Mouse (Mus musculus): Measurements from ENCODE around the gene 4930470P17Rik.

The 4930470P17Rik gene

DNA sequence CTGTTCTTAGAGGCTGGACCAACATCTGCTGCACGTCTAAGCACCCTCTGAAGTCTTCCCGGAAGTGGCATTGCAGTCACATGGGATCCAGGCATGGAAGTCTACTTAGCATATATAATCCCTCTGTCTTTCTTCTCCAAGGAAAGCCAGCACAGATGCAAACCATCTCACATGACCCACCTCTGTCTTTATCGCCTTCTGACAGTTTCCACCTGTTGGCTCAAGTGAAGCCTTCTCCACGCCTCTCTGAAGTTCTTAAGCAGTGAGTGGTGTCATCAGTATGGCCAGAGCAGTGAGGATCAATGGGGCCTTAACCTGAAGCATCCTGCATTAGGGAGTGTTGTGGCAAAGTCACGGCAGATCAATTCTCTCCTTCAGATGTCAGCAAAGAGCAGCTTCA is 23.2 kb downstream of the 4930470P17Rik start:
- DNase-seq (ENCODE audit: low read depth): no peak

DNA sequence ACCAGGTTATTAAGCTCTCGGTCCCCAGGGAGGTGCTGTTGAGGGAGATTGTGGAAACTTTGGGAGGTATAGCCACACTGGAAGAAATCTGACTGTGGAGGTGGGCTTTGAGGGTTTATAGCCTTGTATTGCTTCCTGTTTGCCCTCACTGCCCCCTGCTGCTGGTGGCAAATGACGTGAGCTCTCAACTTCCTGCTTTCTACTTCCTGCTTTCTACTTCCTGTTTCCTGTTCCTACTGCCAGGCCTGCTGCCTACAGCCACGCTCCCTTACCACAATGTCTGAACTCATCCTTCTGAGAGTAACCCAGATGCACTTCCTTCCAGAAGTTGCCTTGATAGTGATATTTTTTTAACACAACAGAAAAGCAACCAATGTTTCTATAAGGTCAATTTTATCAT is 24.3 kb downstream of the 4930470P17Rik start:
- no peak for DNase-seq (ENCODE audit: low read depth)

DNA sequence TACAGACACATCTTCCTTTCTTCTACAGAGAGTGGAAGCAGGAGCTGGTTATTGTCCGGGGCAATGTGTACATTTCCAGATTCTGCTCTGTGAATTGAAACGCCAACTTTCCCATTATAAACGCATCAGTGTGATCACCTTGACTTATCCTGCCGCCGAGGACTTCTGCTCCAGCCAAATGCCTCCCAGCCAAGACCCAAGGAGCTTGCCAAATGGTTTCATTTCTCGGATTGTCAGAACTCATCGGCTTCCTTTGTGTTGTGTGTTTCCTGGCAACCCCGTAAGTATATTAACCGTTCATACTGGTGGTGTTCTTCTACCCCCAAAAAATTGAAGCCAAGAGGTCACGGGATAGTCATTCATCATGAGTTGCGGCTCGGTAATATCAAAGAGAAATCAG is 25.7 kb downstream of the 4930470P17Rik start:
- no peak for DNase-seq (ENCODE audit: low read depth)

DNA sequence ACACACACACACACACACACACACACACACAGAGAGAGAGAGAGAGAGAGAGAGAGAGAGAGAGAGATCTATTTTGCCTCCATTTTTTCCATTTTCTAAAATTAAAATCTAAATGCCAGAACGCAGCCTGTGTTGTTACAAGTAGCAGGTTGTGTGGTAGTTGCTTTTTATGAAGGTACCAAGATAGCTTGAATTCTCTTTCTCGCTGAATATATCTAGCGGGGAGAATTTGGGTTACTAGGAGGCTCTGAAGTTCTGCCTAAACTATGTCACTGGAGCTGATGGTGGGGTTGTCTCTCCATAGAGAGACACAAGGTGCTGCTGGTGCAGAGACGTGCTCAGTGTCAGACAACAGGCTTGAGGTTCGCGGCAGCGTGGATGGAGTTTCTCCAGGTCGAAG is 36.8 kb downstream of the 4930470P17Rik start:
- DNase-seq (ENCODE audit: low read depth): no peak

DNA sequence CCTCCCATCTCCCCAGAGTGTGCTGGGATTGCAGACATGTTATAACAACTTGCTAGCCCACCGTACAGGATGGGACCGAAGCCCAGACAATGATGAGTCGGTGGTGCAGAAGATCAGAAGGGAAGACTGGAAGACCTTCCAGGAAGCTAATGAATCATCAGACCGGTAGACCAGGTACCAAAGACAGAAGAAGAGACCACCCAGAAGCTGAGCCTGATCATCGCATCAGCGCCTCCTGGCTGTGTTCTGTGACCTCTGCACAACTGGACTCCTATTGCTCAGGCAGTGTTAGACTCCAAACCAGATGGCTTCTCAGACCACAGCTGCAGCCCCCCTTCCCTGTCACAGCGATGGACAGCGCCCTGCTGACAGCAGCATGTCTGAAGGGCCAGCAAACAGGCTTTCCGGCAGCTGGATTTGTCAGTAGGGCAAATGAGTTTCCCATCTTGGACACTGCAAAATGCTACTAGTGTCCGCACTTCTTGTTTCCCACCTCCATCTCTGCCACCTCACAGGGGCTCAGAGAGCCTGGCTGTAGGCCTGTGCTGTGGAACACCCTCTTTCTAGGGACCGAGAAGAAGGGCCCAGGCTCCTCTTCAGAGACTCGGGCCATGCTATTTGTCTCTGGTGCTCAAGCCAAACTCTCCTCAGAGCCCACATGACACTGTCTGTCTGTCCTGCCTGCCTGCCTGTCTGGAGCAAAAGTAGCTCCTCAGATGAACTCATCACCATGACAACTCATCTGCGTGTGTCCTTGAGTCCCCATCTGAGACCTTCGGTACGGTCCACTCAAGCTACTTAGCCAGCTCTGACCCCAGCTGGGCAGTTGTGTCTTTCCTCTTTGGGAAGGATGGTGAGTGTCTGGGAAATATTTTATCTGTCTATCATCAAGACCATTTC is 37.6 kb downstream of the 4930470P17Rik start:
- DNase-seq (ENCODE audit: low read depth): no peak

DNA sequence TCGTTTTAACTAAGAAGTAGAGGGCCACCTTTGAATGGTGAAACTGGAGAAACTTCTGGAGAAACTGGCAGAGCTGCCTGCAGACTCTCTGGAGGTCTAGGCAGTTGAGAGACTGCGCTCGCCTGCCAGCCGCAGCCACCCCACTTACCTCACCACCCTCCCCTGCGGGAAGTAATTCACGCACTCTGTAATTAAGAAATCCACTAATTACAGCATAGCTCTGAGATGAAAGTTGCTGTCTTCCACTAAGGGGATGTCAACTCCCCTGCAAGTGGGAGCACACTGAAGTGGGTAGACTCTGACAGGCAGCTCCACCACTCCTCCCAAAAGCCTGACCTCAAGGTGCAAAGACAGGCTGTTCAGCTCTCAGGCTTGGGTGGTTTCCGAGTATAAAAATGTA is 49.7 kb downstream of the 4930470P17Rik start:
- DNase-seq (ENCODE audit: low read depth): no peak

DNA sequence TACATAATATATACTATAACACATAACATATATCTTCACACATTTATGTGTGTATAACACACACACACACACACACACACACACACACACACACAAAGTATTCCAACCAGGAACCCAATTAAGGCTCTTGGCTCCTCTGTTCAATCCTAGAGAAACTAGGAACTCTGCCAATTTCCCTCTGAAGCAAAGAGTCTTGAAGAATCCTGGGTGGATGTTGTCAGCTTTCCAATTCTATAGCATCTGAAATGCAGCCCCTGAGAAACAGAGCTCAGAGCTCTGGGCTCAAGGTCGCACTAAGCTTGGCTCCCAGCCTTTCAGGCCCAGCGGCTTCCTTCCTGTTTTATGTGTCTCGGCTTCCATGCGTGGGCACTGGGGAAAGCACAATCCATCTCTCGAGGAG is 51.6 kb downstream of the 4930470P17Rik start:
- no peak for DNase-seq (ENCODE audit: low read depth)

DNA sequence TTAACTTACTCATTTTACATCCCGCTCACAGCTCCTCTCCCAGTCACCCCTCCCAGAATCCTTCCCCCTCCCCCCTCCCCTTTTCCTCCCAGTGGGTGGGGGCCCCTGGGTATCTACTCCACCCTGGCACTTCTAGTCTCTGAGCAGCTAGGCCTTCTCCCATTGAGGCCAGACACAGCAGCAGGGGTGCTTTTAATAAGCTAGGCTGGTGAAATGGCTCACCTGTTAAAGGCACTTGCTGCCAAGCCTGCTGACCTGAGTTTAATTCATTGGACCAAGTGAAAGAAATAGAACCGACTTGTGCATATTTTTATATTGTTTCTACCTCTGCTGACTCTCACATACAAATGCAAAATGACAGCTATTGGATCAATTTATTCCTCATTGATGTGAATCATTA is 52.7 kb downstream of the 4930470P17Rik start:
- DNase-seq (ENCODE audit: low read depth): no peak

DNA sequence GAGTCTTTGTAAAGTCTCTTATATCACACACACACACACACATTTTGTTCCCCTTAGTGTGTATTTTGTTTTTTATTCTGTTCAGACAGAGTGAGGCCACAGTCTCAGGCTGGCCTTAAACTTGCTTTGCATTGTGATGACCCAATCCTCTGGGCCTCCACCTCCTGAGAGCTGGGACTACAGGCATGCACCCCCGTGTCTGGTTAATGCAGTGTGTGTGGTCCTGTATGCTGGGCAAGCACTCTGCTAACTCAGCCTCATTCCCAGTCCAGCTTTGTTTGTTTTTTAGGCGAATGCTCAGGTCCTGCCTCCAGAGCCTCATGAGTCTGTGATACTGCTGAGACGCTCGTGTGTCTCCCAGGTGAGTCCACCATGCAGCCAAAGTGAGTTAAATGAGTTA is 53.8 kb downstream of the 4930470P17Rik start:
- DNase-seq (ENCODE audit: low read depth): no peak

DNA sequence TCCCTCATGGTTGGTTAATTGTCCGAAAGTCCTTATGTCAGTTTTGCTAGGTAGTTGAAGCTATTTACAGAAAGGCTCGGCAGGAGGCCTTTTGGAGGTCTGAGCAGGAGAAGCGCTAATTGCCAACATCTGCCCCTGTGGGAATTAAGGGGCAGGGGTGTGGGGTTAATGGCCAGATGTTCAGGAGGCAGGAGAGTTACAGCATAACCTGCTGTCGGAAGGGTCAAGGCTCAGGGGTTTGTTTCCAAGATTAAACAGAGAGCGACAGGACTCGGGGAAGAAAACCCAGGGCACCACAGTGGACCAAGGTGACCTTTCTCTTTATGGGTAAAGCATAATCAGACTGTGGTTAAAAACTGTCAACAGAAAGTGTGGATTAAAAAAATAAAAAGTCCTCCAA is 54.3 kb downstream of the 4930470P17Rik start:
- no peak for DNase-seq (ENCODE audit: low read depth)

DNA sequence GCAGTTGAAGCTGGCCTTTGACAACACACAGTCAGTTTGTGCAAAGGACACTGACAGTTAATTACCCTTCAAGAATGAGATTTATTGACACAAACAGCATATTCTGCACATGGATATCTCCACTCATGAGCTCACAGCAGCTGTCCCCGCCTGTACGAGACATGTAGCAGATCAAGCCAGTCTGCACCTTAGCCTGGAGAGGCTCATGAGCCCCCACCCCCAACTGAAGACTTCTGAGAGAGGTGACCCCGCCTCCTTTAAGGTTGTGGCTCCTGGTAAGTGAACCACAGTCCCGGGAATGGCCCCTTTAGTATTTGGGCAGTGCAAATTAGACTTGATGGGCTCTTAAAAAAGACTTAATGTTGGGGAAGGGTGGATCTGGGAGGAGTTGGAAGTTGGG is 56.1 kb downstream of the 4930470P17Rik start:
- no peak for DNase-seq (ENCODE audit: low read depth)

DNA sequence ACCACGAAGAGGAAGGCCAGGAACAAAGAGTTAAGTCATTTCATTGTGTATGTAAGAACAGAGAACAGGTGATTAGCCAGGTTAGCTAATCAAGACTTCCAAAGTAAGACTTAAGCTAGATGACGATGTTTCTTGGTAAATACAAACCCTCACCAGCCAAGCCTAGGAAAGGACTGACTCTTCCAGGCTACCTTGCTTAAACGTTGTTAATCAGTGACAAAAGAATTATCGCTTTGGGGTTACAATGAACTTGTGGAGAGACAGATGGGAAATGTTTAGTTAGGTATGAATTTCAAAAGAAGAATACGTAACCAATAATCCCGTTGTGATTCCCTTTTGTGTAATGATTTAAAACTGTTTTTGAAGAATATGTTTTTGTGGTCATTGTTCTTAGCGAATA is 56.9 kb downstream of the 4930470P17Rik start:
- no peak for DNase-seq (ENCODE audit: low read depth)

DNA sequence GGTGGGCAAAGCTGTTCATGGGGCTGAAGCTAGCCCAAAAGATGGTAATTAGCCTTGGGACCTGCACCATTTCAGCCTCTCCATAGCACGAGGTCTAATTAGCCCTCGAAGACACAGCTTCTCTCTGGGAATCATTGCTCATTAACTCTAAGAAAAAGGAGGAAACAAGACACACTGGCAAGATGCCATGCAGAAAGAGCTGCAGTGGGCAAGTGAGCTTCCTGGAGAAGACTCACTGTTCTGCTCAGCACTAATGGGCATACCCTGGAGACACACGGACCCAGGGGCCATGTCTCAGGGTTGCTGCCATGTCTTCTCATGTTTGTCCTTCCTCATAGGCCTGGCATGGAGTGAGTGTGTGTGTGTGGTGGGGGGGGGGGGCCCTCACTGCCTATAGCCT is 57.7 kb downstream of the 4930470P17Rik start:
- no peak for DNase-seq (ENCODE audit: low read depth)

DNA sequence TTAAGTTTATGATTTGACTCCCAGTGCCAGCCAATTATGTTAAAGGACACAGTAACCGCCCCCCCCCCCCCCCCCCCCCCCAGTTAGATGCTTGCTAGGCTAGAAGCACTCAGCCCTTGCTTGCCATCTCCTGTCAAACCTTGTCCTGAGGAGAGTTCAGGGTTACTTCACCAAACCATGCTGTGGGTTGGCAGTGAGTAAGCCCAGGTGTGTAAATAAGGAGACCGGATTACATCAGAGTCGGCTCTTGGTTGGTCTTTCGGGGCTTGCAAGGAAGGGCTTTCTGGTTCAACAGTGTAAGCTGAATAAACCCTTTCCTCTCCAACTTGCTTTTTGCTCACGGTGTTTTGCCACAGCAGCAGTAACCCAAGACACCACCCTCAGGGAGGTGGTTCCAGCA is 58.2 kb downstream of the 4930470P17Rik start:
- DNase-seq (ENCODE audit: low read depth): no peak

DNA sequence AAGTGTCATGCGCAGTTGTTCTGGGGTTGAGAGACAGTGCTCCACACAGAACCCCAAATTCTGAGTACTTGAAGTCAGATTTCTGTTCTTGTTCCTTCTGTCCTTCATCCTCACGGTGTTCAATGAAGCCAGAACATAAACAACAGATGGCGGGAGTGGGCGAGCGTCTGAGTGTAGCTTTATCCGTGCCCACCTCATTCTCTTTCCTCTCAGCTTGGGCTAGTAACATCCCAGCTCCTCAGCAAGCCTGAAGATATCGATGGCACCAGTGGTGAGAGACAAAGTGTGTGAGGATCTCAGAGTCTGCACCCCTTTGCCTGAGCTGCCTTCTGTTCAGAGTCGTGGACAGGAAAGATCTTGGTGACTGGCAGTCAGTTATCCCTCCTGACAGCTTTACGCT is 62.6 kb downstream of the 4930470P17Rik start:
- no peak for DNase-seq (ENCODE audit: low read depth)

DNA sequence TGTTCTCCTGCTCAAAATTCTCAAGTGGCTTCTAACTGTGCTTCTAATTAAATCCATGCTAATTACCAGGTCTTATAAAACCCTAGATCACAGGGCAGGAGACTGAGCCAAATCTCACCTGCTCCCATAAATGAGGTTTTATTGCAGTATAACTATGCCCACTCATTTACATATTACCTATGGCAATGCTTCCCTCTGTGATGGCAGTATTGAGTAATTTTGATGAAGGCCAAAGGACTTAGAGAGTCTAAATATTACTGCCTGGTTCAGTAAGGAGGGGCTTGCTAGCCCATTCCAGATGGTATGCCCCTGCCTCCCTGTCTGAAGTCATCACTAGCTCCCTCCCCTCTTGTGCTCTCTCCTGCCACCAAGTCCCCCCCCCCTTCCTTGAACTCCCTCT is 66.0 kb downstream of the 4930470P17Rik start:
- DNase-seq (ENCODE audit: low read depth): no peak

DNA sequence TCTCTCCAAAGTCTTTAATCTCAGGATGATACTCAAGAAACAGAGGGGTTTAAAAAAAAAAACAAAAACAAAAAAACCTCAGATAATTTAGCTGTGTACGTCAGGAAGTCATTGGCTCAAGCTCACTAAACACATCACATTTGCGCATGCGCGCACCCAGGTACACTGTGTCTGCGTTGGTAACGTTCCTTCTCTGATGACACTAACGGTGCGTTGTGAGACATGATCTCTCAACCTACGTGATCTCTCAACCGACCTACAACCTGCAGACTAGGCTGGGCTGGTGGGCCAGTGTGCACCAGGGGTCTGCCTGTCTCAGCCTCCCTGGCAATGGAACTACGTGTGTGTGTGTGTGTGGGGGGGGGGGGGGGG is 67.0 kb downstream of the 4930470P17Rik start:
- DNase-seq (ENCODE audit: low read depth): no peak

DNA sequence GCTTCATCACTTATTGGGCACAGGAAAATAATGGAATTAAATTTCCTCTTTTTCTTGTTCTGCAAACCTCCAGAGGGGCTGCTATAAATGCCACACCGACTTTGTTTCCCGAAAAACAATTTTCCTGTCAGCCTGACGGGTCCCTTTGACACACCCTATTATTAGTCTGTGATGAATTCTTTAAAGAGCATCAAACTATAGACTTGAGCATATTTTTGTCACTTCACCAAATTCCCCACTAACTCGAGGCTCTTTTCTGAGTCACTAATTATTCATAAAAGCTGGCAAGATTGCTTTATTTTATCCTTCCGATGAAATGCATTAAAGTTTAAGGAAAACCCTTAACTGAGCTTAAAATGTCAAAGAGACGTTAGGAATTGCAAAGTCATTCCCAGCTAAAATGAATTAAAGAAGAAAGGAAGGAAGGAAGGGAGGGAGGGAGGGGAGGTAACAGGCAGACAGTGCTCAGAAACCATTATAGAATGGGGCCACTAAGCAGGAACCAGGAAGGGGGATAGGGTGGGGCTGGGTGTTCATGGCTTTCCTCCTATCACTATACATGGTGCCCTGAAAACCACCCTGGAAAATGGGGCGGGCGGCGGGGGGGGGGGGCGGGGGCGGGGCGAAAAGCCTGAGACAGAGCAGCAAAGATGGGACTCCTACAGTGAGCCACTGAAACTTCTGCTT is 67.6 kb downstream of the 4930470P17Rik start:
- DNase-seq (ENCODE audit: low read depth): no peak

DNA sequence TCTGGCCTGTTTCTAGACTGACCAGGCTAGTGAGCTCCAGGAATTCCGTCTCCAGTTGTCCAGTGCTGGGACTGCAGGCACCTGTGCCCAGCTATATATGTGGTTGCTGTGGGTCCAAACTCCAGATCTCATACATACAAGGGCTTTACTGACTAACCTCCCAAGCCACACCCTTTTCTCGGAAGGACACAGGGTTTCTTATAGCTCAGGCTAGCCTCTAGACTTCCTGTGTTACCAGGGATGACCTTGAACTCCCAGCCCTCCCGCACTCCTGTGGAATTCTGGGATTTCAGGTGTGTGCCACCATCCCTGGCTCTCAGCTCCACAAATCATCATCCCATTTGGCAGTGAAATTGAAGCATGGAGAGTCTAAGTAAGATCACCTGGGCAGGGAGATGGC is 71.6 kb downstream of the 4930470P17Rik start:
- DNase-seq (ENCODE audit: low read depth): no peak

DNA sequence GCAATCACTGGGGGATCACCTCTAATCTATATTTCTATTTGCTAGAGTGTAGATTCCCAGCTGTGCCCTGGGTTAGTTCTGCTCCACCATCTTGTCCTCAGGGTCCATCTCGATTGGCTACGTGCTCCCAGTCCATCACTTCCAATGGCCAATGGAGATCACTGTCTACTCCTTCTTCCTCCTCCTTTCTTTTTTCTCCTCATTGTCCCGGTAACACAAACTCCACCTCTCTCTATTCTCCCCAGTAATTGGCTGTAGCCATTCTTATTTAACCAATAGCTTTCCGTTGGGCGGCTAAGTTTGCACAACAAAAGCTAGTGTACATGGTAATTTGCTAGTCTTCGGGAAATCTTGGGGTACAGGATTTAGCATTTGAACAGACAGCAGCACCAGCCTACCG is 72.1 kb downstream of the 4930470P17Rik start:
- DNase-seq (ENCODE audit: low read depth): no peak

Data from induced T-regulatory cell, adult 2 months (primary cell).